Mouse (Mus musculus) E14TG2a.4 (cell line): ENCODE data around the gene Tifa.

Experiments
- CTCF ChIP-seq: conservative IDR thresholded peaks from 2 replicates; pipeline ENCODE4 v1.5.1; 2014; ENCODE audit warnings: low read length
- NANOG ChIP-seq: IDR thresholded peaks from 2 replicates; pipeline ENCODE4 v1.6.1; 2014; ENCODE audit warnings: borderline replicate concordance, low read length, mixed read lengths
- POU5F1 ChIP-seq: IDR thresholded peaks from 2 replicates; pipeline ENCODE4 v1.6.1; 2014; ENCODE audit warnings: low read length, borderline replicate concordance

DNA sequence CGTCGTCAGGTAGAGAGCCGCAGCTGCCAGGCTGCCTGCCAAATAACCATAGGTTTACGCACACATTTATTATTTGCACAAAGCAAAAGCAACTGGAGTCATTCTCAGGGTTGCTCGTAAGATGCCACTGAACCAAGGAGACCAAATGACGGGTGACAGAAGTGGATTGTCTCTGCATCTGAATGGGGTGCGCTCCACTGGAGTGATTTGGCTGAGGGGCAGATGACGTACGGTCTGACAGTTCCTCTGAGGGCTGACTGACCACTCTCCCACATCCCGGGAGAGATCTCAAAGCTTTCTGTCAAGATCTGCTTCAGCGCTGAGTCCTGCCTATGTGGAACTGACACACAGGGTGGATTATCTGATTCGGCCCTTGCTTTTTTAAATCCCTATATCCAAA is 15.5 kb downstream of the Tifa start:
- TF ChIP-seq CTCF, result no peak
- TF ChIP-seq NANOG, result no peak
- TF ChIP-seq POU5F1, result no peak
